25 mouse cellular contexts compared by ENCODE assay signal in the genomic region with DNA sequence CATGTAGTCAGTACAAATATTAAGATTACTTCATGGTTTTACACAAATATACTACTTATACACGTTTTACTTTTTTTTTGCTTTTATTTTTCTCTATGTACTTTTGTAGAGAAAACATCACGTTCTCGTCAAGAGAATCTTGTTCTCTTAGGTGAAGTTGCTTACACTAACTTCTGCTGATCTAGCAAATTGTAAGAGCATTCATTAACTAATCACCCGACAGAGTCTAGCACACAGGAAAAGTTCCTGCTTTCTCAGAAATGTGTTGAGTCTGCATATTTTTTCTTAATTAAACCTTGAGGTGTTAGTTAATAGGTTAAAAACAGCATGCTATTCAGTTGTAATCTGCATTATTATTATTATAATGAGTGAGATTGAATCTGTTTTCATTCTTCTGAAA. TPM values are rescaled to one million over a fixed set of nuclear protein-coding genes. Genes with fewer than 3 reads are reported as not detected.
DNase-seq lines count a peak whose midpoint lies in the region; ATAC-seq and TF ChIP-seq lines count a peak whose summit lies in the region.
"Had no signal": no experiment of that assay in that cellular context is flagged by ENCODE, and none has a peak within 500 bp of the region (broad histone marks: within the 10 kb centered on the region; RNA-seq: fewer than 3 reads in every experiment).

No protein-coding gene starts in this region.

- peaks cover 0 to 15% of the 10 kb centered on the region in 2 experiments; a peak in 2 of 4 replicates for H3K36me3 ChIP-seq in MEL (ENCODE audit: control insufficient read depth in 1 of 2, insufficient read depth in 2 of 2, low read length in 2 of 2)
- H3K36me3 ChIP-seq in liver, embryonic 15.5 days (replicated peaks) = no peaks in the 10 kb centered on the region
- no peaks in the 10 kb centered on the region for H3K36me3 ChIP-seq in forebrain, embryonic 10.5 days (replicated peaks)
- H3K36me3 ChIP-seq: embryonic facial prominence, embryonic 13.5 days; heart, embryonic 12.5 days; hindbrain, embryonic 10.5 days had no signal

- H3K9me3 ChIP-seq in MEL (replicated peaks; ENCODE audit: insufficient read depth, low read length) = no peaks in the 10 kb centered on the region
- no peaks in the 10 kb centered on the region for H3K9me3 ChIP-seq in liver, embryonic 15.5 days (replicated peaks)
- H3K9me3 ChIP-seq in forebrain, embryonic 10.5 days = no peaks in the 10 kb centered on the region
- H3K9me3 ChIP-seq: embryonic facial prominence, embryonic 13.5 days; heart, embryonic 12.5 days; hindbrain, embryonic 10.5 days had no signal

- no peak for TF ChIP-seq CTCF in MEL (IDR thresholded peaks at IDR 0.05 in 2 of 3, conservative IDR thresholded peaks at IDR 0.05 in 1 of 3; ENCODE audit: control insufficient read depth in 1 of 3, insufficient read depth in 1 of 3, low read depth in 2 of 3, low read length in 3 of 3, poor library complexity in 1 of 3, severe bottlenecking in 1 of 3)

- DNase-seq in kidney, adult 9 months = peak; percentile 46
- DNase-seq in kidney, postnatal 25 days = no peak
- no peak for DNase-seq in MEL (ENCODE audit: low read depth, low spot score)
- no peak for DNase-seq in forebrain, embryonic 10.5 days (ENCODE audit: extremely low spot score, low spot score)
- DNase-seq in thymus, postnatal 14 days = no peak
- DNase-seq: adrenal gland, postnatal 14 days; cerebellum, adult 11-12 months; cerebellum, adult 9-10 months; cerebellum, postnatal 25 days; gastrocnemius, adult 2 months; gastrocnemius, postnatal 25 days had no signal

- no peak overlapping the region for H3K9ac ChIP-seq in MEL (ENCODE audit: control insufficient read depth, low read depth, low read length, poor library complexity, severe bottlenecking)
- H3K9ac ChIP-seq in liver, embryonic 15.5 days = no peak overlapping the region
- H3K9ac ChIP-seq: embryonic facial prominence, embryonic 13.5 days; heart, embryonic 12.5 days; hindbrain, embryonic 14.5 days had no signal

- peaks cover 15 to 20% of the 10 kb centered on the region in 2 experiments for H3K4me1 ChIP-seq in MEL (ENCODE audit: control insufficient read depth in 1 of 2, insufficient read depth in 2 of 2, low read length in 2 of 2)
- H3K4me1 ChIP-seq in liver, embryonic 15.5 days (replicated peaks) = peaks cover 34% of the 10 kb centered on the region
- peaks cover 3% of the 10 kb centered on the region; the same call in 1 of the 2 replicates for H3K4me1 ChIP-seq in forebrain, embryonic 10.5 days
- H3K4me1 ChIP-seq: embryonic facial prominence, embryonic 13.5 days; heart, embryonic 12.5 days; hindbrain, embryonic 10.5 days had no signal

- H3K27ac ChIP-seq in MEL (ENCODE audit: control insufficient read depth, low read depth, low read length) = no peak overlapping the region
- H3K27ac ChIP-seq in liver, embryonic 15.5 days (replicated peaks) = no peak overlapping the region
- no peak overlapping the region for H3K27ac ChIP-seq in forebrain, embryonic 10.5 days
- H3K27ac ChIP-seq: embryonic facial prominence, embryonic 13.5 days; gastrocnemius, adult 2 months; hindbrain, embryonic 10.5 days; hindbrain, embryonic 14.5 days had no signal

- H3K4me2 ChIP-seq in liver, embryonic 15.5 days = peak overlapping the region; percentile 55; the same call in 1 of the 2 replicates
- H3K4me2 ChIP-seq: embryonic facial prominence, embryonic 13.5 days; hindbrain, embryonic 14.5 days had no signal

- H3K4me3 ChIP-seq in MEL (ENCODE audit: control insufficient read depth in 1 of 2, insufficient read depth in 1 of 2, low read depth in 2 of 2, low read length in 2 of 2) = no peak overlapping the region
- H3K4me3 ChIP-seq in liver, embryonic 15.5 days (replicated peaks) = no peak overlapping the region
- H3K4me3 ChIP-seq in forebrain, embryonic 10.5 days = no peak overlapping the region
- H3K4me3 ChIP-seq: embryonic facial prominence, embryonic 13.5 days; gastrocnemius, adult 2 months; heart, embryonic 12.5 days; hindbrain, embryonic 10.5 days had no signal

- H3K79me2 ChIP-seq in MEL (ENCODE audit: control insufficient read depth, insufficient read depth, low read length, poor library complexity) = no peaks in the 10 kb centered on the region

- H3K27me3 ChIP-seq in MEL (ENCODE audit: control insufficient read depth in 1 of 2, insufficient read depth in 2 of 2, low read length in 2 of 2) = peaks cover 0 to 1% of the 10 kb centered on the region in 2 experiments; a peak in 1 of 4 replicates
- no peaks in the 10 kb centered on the region for H3K27me3 ChIP-seq in liver, embryonic 15.5 days
- no peaks in the 10 kb centered on the region for H3K27me3 ChIP-seq in forebrain, embryonic 10.5 days (ENCODE audit: poor library complexity, severe bottlenecking)
- H3K27me3 ChIP-seq: embryonic facial prominence, embryonic 13.5 days; heart, embryonic 12.5 days; Patski had no signal

- no peak for ATAC-seq in liver, embryonic 15.5 days (ENCODE audit: insufficient read depth)
- ATAC-seq: activated CD4-positive, CD25-positive, alpha-beta regulatory T cell, adult 4 months; forebrain, embryonic 14.5 days; Patski had no signal

- TF ChIP-seq POLR2A in MEL (IDR thresholded peaks at IDR 0.05; ENCODE audit: control insufficient read depth in 1 of 2, insufficient read depth in 1 of 2, low read depth in 1 of 2, low read length in 2 of 2, poor library complexity in 1 of 2) = no peak

- TF ChIP-seq RAD21 in MEL (IDR thresholded peaks at IDR 0.05; ENCODE audit: low read depth, low read length) = no peak

- WGBS in liver, embryonic 15.5 days (ENCODE audit: insufficient replicate concordance) = 44% methylated on average over 4 of the region's 4 CpGs
- 80% methylated on average over 4 of the region's 4 CpGs for WGBS in forebrain, embryonic 10.5 days

- no peak for TF ChIP-seq EP300 in MEL (IDR thresholded peaks at IDR 0.05; ENCODE audit: low read depth in 1 of 2, low read length in 2 of 2)

TF ChIP-seq in MEL, 35 proteins besides CTCF, POLR2A, EP300 and RAD21:
- TF ChIP-seq MAFK (IDR thresholded peaks at IDR 0.05; ENCODE audit: borderline replicate concordance, low read depth, low read length) (peak; percentile 52), RCOR1 (IDR thresholded peaks at IDR 0.05; ENCODE audit: low read depth, low read length) (no peak)
TF ChIP-seq in MEL: peak in this region for 1.

RNA-seq across cellular contexts. Expression of a gene that starts 1.2 kb away (rescaled TPM):
- total RNA-seq in MEL (2012; rRNA removed) = not detected in 2 replicates
- not detected for polyA plus RNA-seq in MEL (2012; ENCODE audit: insufficient read depth in 1 of 2, insufficient read length in 2 of 2, low read depth in 1 of 2, low replicate concordance in 2 of 2, missing spikeins in 1 of 2)
- polyA plus RNA-seq in liver, embryonic 15.5 days (2015; fragmentation: Nextera tagmentation; extraction: Ambion mirVana) = not detected in 2 replicates
- polyA plus RNA-seq in forebrain, embryonic 10.5 days (2016; fragmentation: Nextera tagmentation; extraction: Ambion mirVana) = not detected in 2 replicates
- total RNA-seq: adrenal gland, adult 18-20 months; adrenal gland, postnatal 14 days; gastrocnemius, adult 2 months; gastrocnemius, postnatal 25 days; granulocyte monocyte progenitor cell, adult 5-6 weeks; heart, adult 8-10 months; heart, postnatal 25 days had no signal
- polyA plus RNA-seq: activated CD4-positive, CD25-positive, alpha-beta regulatory T cell, adult 4 months; cortical plate, adult 2 months; embryonic facial prominence, embryonic 13.5 days; forebrain, embryonic 14.5 days; heart, embryonic 12.5 days; heart, embryonic 16.5 days; hindbrain, embryonic 10.5 days; hindbrain, embryonic 14.5 days had no signal

RNA-seq across cellular contexts. Expression of a gene that starts 28.9 kb away (rescaled TPM):
- total RNA-seq in MEL (2012; rRNA removed) = not detected in 2 replicates
- polyA plus RNA-seq in MEL (2012; ENCODE audit: insufficient read depth in 1 of 2, insufficient read length in 2 of 2, low read depth in 1 of 2, low replicate concordance in 2 of 2, missing spikeins in 1 of 2) = not detected
- not detected in 2 replicates for polyA plus RNA-seq in liver, embryonic 15.5 days (2015; fragmentation: Nextera tagmentation; extraction: Ambion mirVana)
- polyA plus RNA-seq in forebrain, embryonic 10.5 days (2016; fragmentation: Nextera tagmentation; extraction: Ambion mirVana) = not detected in 2 replicates
- total RNA-seq: adrenal gland, adult 18-20 months; adrenal gland, postnatal 14 days; gastrocnemius, adult 2 months; gastrocnemius, postnatal 25 days; granulocyte monocyte progenitor cell, adult 5-6 weeks; heart, adult 8-10 months; heart, postnatal 25 days had no signal
- polyA plus RNA-seq: activated CD4-positive, CD25-positive, alpha-beta regulatory T cell, adult 4 months; cortical plate, adult 2 months; embryonic facial prominence, embryonic 13.5 days; forebrain, embryonic 14.5 days; heart, embryonic 12.5 days; heart, embryonic 16.5 days; hindbrain, embryonic 10.5 days; hindbrain, embryonic 14.5 days; Patski had no signal

RNA-seq across cellular contexts. Expression of a gene that starts 37.1 kb away (rescaled TPM):
- total RNA-seq in MEL (2012; rRNA removed) = not detected in 2 replicates
- not detected for polyA plus RNA-seq in MEL (2012; ENCODE audit: insufficient read depth in 1 of 2, insufficient read length in 2 of 2, low read depth in 1 of 2, low replicate concordance in 2 of 2, missing spikeins in 1 of 2)
- not detected in 2 replicates for polyA plus RNA-seq in liver, embryonic 15.5 days (2015; fragmentation: Nextera tagmentation; extraction: Ambion mirVana)
- not detected in 2 replicates for polyA plus RNA-seq in forebrain, embryonic 10.5 days (2016; fragmentation: Nextera tagmentation; extraction: Ambion mirVana)
- total RNA-seq: adrenal gland, adult 18-20 months; adrenal gland, postnatal 14 days; gastrocnemius, adult 2 months; gastrocnemius, postnatal 25 days; granulocyte monocyte progenitor cell, adult 5-6 weeks; heart, adult 8-10 months; heart, postnatal 25 days had no signal
- polyA plus RNA-seq: activated CD4-positive, CD25-positive, alpha-beta regulatory T cell, adult 4 months; cortical plate, adult 2 months; embryonic facial prominence, embryonic 13.5 days; forebrain, embryonic 14.5 days; heart, embryonic 12.5 days; heart, embryonic 16.5 days; hindbrain, embryonic 10.5 days; hindbrain, embryonic 14.5 days; Patski had no signal

RNA-seq across cellular contexts. Expression of a gene that starts 43.4 kb away (rescaled TPM):
- total RNA-seq in MEL (2012; rRNA removed) = not detected in 2 replicates
- not detected for polyA plus RNA-seq in MEL (2012; ENCODE audit: insufficient read depth in 1 of 2, insufficient read length in 2 of 2, low read depth in 1 of 2, low replicate concordance in 2 of 2, missing spikeins in 1 of 2)
- polyA plus RNA-seq in liver, embryonic 15.5 days (2015; fragmentation: Nextera tagmentation; extraction: Ambion mirVana) = not detected in 2 replicates
- not detected in 2 replicates for polyA plus RNA-seq in forebrain, embryonic 10.5 days (2016; fragmentation: Nextera tagmentation; extraction: Ambion mirVana)
- total RNA-seq: adrenal gland, adult 18-20 months; adrenal gland, postnatal 14 days; gastrocnemius, adult 2 months; gastrocnemius, postnatal 25 days; granulocyte monocyte progenitor cell, adult 5-6 weeks; heart, adult 8-10 months; heart, postnatal 25 days had no signal
- polyA plus RNA-seq: activated CD4-positive, CD25-positive, alpha-beta regulatory T cell, adult 4 months; cortical plate, adult 2 months; embryonic facial prominence, embryonic 13.5 days; forebrain, embryonic 14.5 days; heart, embryonic 12.5 days; heart, embryonic 16.5 days; hindbrain, embryonic 10.5 days; hindbrain, embryonic 14.5 days; Patski had no signal

RNA-seq across cellular contexts. Expression of a gene that starts 51.6 kb away (rescaled TPM):
- total RNA-seq in MEL (2012; rRNA removed) = not detected in 2 replicates
- not detected for polyA plus RNA-seq in MEL (2012; ENCODE audit: insufficient read depth in 1 of 2, insufficient read length in 2 of 2, low read depth in 1 of 2, low replicate concordance in 2 of 2, missing spikeins in 1 of 2)
- not detected in 2 replicates for polyA plus RNA-seq in liver, embryonic 15.5 days (2015; fragmentation: Nextera tagmentation; extraction: Ambion mirVana)
- polyA plus RNA-seq in forebrain, embryonic 10.5 days (2016; fragmentation: Nextera tagmentation; extraction: Ambion mirVana) = not detected in 2 replicates
- total RNA-seq: adrenal gland, adult 18-20 months; adrenal gland, postnatal 14 days; gastrocnemius, adult 2 months; gastrocnemius, postnatal 25 days; granulocyte monocyte progenitor cell, adult 5-6 weeks; heart, adult 8-10 months; heart, postnatal 25 days had no signal
- polyA plus RNA-seq: activated CD4-positive, CD25-positive, alpha-beta regulatory T cell, adult 4 months; cortical plate, adult 2 months; embryonic facial prominence, embryonic 13.5 days; forebrain, embryonic 14.5 days; heart, embryonic 12.5 days; heart, embryonic 16.5 days; hindbrain, embryonic 10.5 days; hindbrain, embryonic 14.5 days; Patski had no signal
